Mouse (Mus musculus): ENCODE measurements around the gene Apof. TPM values are rescaled to one million over a fixed set of nuclear protein-coding genes. Genes with fewer than 3 reads are reported as not detected.

The Apof gene
- polyA plus RNA-seq, 1 experiment from 2014 or later: not detected

GRCm38 (mm10) chr10:128237807-128238480 is 30.5 kb upstream of the Apof start:
- Histone ChIP-seq H3K27me3 (no peaks in the 10 kb centered on the region), H3K4me2 (no peak overlapping the region), H3K4me3 (no peak overlapping the region), H3K27ac (peak overlapping the region; percentile 1; the same call in 1 of the 2 replicates), H3K9me3 (no peaks in the 10 kb centered on the region), H3K9ac (no peak overlapping the region), H3K4me1 (peaks cover 27% of the 10 kb centered on the region), H3K36me3 (peaks cover 35% of the 10 kb centered on the region)
- no peak for ATAC-seq (ENCODE audit: insufficient number of reproducible peaks, insufficient read depth, low FRiP score, low TSS enrichment, low read depth)
- 61% methylated on average over 15 of the region's 15 CpGs for WGBS

GRCm38 (mm10) chr10:128239140-128239539 is 29.3 kb upstream of the Apof start:
- Histone ChIP-seq H3K4me3 (no peak overlapping the region), H3K36me3 (peaks cover 46% of the 10 kb centered on the region), H3K27ac (no peak overlapping the region), H3K4me2 (no peak overlapping the region), H3K27me3 (no peaks in the 10 kb centered on the region), H3K4me1 (peaks cover 25% of the 10 kb centered on the region), H3K9ac (no peak overlapping the region), H3K9me3 (no peaks in the 10 kb centered on the region)
- 88% methylated on average over 4 of the region's 4 CpGs for WGBS
- no peak for ATAC-seq (ENCODE audit: insufficient number of reproducible peaks, insufficient read depth, low FRiP score, low TSS enrichment, low read depth)

GRCm38 (mm10) chr10:128240131-128240530 is 28.3 kb upstream of the Apof start:
- peaks cover 19% of the 10 kb centered on the region for H3K4me1 ChIP-seq
- H3K9ac ChIP-seq: no peak overlapping the region
- no peaks in the 10 kb centered on the region for H3K27me3 ChIP-seq
- no peak overlapping the region for H3K4me3 ChIP-seq
- H3K9me3 ChIP-seq: no peaks in the 10 kb centered on the region
- no peak for ATAC-seq (ENCODE audit: insufficient number of reproducible peaks, insufficient read depth, low FRiP score, low TSS enrichment, low read depth)
- 90% methylated on average over 18 of the region's 18 CpGs for WGBS
- peaks cover 55% of the 10 kb centered on the region for H3K36me3 ChIP-seq
- H3K4me2 ChIP-seq: no peak overlapping the region
- H3K27ac ChIP-seq: no peak overlapping the region

- Histone ChIP-seq H3K4me3 (no peak overlapping the region), H3K27ac (no peak overlapping the region), H3K36me3 (peaks cover 85% of the 10 kb centered on the region), H3K4me1 (peaks cover 5% of the 10 kb centered on the region; the same call in 1 of the 2 replicates), H3K9ac (no peak overlapping the region), H3K4me2 (no peak overlapping the region), H3K27me3 (no peaks in the 10 kb centered on the region), H3K9me3 (no peaks in the 10 kb centered on the region)
- no peak for ATAC-seq (ENCODE audit: insufficient number of reproducible peaks, insufficient read depth, low FRiP score, low TSS enrichment, low read depth)
- WGBS: 91% methylated on average over 8 of the region's 8 CpGs
Measured at GRCm38 (mm10) chr10:128243252-128243651, 25.2 kb upstream of the Apof start.

- 96% methylated on average over 15 of the region's 15 CpGs for WGBS
- no peak for ATAC-seq (ENCODE audit: insufficient number of reproducible peaks, insufficient read depth, low FRiP score, low TSS enrichment, low read depth)
- H3K27me3 ChIP-seq: no peaks in the 10 kb centered on the region
- no peak overlapping the region for H3K4me3 ChIP-seq
- no peaks in the 10 kb centered on the region for H3K9me3 ChIP-seq
- no peak overlapping the region for H3K4me2 ChIP-seq
- H3K27ac ChIP-seq: no peak overlapping the region
- 0 out of 2 replicates have a peak, but pooled peaks cover 5% of the 10 kb centered on the region for H3K4me1 ChIP-seq
- peaks cover 93% of the 10 kb centered on the region for H3K36me3 ChIP-seq
- no peak overlapping the region for H3K9ac ChIP-seq
Measured at GRCm38 (mm10) chr10:128244121-128244520, 24.4 kb upstream of the Apof start.

- 67% methylated on average over 17 of the region's 17 CpGs for WGBS
- Histone ChIP-seq H3K9me3 (no peaks in the 10 kb centered on the region), H3K27ac (peak overlapping the region; percentile 45), H3K27me3 (no peaks in the 10 kb centered on the region), H3K4me3 (no peak overlapping the region), H3K36me3 (peaks cover 96% of the 10 kb centered on the region), H3K4me1 (0 out of 2 replicates have a peak, but pooled peaks cover 5% of the 10 kb centered on the region), H3K9ac (0 out of 2 replicates have a peak overlapping the region, but pooled peaks have one; percentile 36), H3K4me2 (peak overlapping the region; percentile 2; the same call in 1 of the 2 replicates)
- no peak for ATAC-seq (ENCODE audit: insufficient number of reproducible peaks, insufficient read depth, low FRiP score, low TSS enrichment, low read depth)
Measured at GRCm38 (mm10) chr10:128247020-128247732, 21.3 kb upstream of the Apof start.

GRCm38 (mm10) chr10:128250565-128250964 is 17.9 kb upstream of the Apof start:
- no peak for ATAC-seq (ENCODE audit: insufficient number of reproducible peaks, insufficient read depth, low FRiP score, low TSS enrichment, low read depth)
- Histone ChIP-seq H3K27me3 (no peaks in the 10 kb centered on the region), H3K4me3 (no peak overlapping the region), H3K4me2 (no peak overlapping the region), H3K4me1 (0 out of 2 replicates have a peak, but pooled peaks cover 5% of the 10 kb centered on the region), H3K36me3 (peaks cover 83% of the 10 kb centered on the region), H3K27ac (no peak overlapping the region), H3K9me3 (no peaks in the 10 kb centered on the region), H3K9ac (no peak overlapping the region)
- whole genome bisulfite sequencing: 91% methylated on average over 13 of the region's 13 CpGs

- no peak within 1 kb of the TSS for H3K27ac ChIP-seq
- H3K9me3 ChIP-seq: no peaks in the 10 kb centered on the region
- no peak within 1 kb of the TSS for H3K4me2 ChIP-seq
- H3K4me1 ChIP-seq: no peaks in the 10 kb centered on the region
- 86% methylated on average over 4 of the region's 4 CpGs for WGBS
- H3K4me3 ChIP-seq: no peak within 1 kb of the TSS
- peaks cover 52% of the 10 kb centered on the region for H3K36me3 ChIP-seq
- ATAC-seq (ENCODE audit: insufficient number of reproducible peaks, insufficient read depth, low FRiP score, low TSS enrichment, low read depth): no peak
- H3K27me3 ChIP-seq: no peaks in the 10 kb centered on the region
- H3K9ac ChIP-seq: no peak within 1 kb of the TSS
Measured at GRCm38 (mm10) chr10:128253677-128254255, 14.7 kb upstream of the Apof start, which contains the start of gene Apon. TSS of gene Apon (plus strand) at chr10:128254096.

- no peak overlapping the region for H3K4me3 ChIP-seq
- H3K27ac ChIP-seq: no peak overlapping the region
- no peaks in the 10 kb centered on the region for H3K27me3 ChIP-seq
- H3K4me1 ChIP-seq: no peaks in the 10 kb centered on the region
- WGBS: 85% methylated on average over 8 of the region's 8 CpGs
- H3K36me3 ChIP-seq: peaks cover 31% of the 10 kb centered on the region
- H3K9me3 ChIP-seq: no peaks in the 10 kb centered on the region
- no peak for ATAC-seq (ENCODE audit: insufficient number of reproducible peaks, insufficient read depth, low FRiP score, low TSS enrichment, low read depth)
- H3K9ac ChIP-seq: no peak overlapping the region
- no peak overlapping the region for H3K4me2 ChIP-seq
Measured at GRCm38 (mm10) chr10:128255925-128256324, 12.5 kb upstream of the Apof start.

- Histone ChIP-seq H3K4me1 (no peaks in the 10 kb centered on the region), H3K36me3 (peaks cover 27% of the 10 kb centered on the region), H3K4me3 (no peak overlapping the region), H3K27me3 (no peaks in the 10 kb centered on the region), H3K9me3 (no peaks in the 10 kb centered on the region), H3K4me2 (no peak overlapping the region), H3K9ac (no peak overlapping the region), H3K27ac (no peak overlapping the region)
- 92% methylated on average over 8 of the region's 8 CpGs for WGBS
- no peak for ATAC-seq (ENCODE audit: insufficient number of reproducible peaks, insufficient read depth, low FRiP score, low TSS enrichment, low read depth)
Measured at GRCm38 (mm10) chr10:128256328-128256727, 12.1 kb upstream of the Apof start.

- no peak overlapping the region for H3K4me2 ChIP-seq
- 80% methylated on average over 4 of the region's 4 CpGs for WGBS
- H3K27ac ChIP-seq: no peak overlapping the region
- no peaks in the 10 kb centered on the region for H3K9me3 ChIP-seq
- 0 out of 2 replicates have a peak, but pooled peaks cover 6% of the 10 kb centered on the region for H3K36me3 ChIP-seq
- ATAC-seq (ENCODE audit: insufficient number of reproducible peaks, insufficient read depth, low FRiP score, low TSS enrichment, low read depth): no peak
- H3K4me3 ChIP-seq: no peak overlapping the region
- H3K4me1 ChIP-seq: no peaks in the 10 kb centered on the region
- H3K27me3 ChIP-seq: no peaks in the 10 kb centered on the region
- no peak overlapping the region for H3K9ac ChIP-seq
Measured at GRCm38 (mm10) chr10:128258953-128259352, 9.5 kb upstream of the Apof start.

Data from embryonic facial prominence, embryonic 13.5 days (tissue).